Mouse (Mus musculus) liver, postnatal 0 days (tissue): ENCODE measurements around the gene B3galt5. TPM values are rescaled to one million over a fixed set of nuclear protein-coding genes. Genes with fewer than 3 reads are reported as not detected.

Experiments
- ATAC-seq: fragments of 200-750 bp; cut with Nextera tagmentation; 2 replicates; pipeline ENCODE4 v1.8.0; 2017; ENCODE audit warnings: mild to moderate bottlenecking, moderate library complexity
- DNase-seq: peaks from one replicate; pipeline ENCODE4 v3.0.0-alpha.2; 2016
- H3K27ac ChIP-seq: fragments of 300-500 bp; sonication (generic); 2 replicates; pipeline ENCODE4 v1.5.1; 2014; ENCODE audit warnings: antibody characterized with exemption, moderate library complexity, mild to moderate bottlenecking, low read depth
- H3K27me3 ChIP-seq: fragments of 300-500 bp; sonication (generic); 2 replicates; pipeline ENCODE4 v1.6.1; 2014; ENCODE audit warnings: low read length, control low read depth, mixed read lengths; ENCODE audit not compliant: insufficient read depth
- H3K36me3 ChIP-seq: fragments of 300-500 bp; sonication (generic); replicated peaks from 2 replicates; pipeline ENCODE4 v1.6.1; 2014; ENCODE audit warnings: mild to moderate bottlenecking, control low read depth, low read length, moderate library complexity, mixed read lengths; ENCODE audit not compliant: insufficient read depth
- H3K4me1 ChIP-seq: fragments of 300-500 bp; sonication (generic); 2 replicates; pipeline ENCODE4 v1.6.1; 2014; ENCODE audit warnings: antibody characterized with exemption, mild to moderate bottlenecking, control low read depth; ENCODE audit not compliant: insufficient read depth
- H3K4me2 ChIP-seq: fragments of 300-500 bp; sonication (generic); 2 replicates; pipeline ENCODE4 v1.6.1; 2014; ENCODE audit warnings: low read depth, mild to moderate bottlenecking, low read length, moderate library complexity, mixed read lengths
- H3K4me3 ChIP-seq: fragments of 300-500 bp; sonication (generic); 2 replicates; pipeline ENCODE4 v1.5.1; 2014; ENCODE audit warnings: low read depth, low read length
- H3K9ac ChIP-seq: fragments of 300-500 bp; sonication (generic); replicated peaks from 2 replicates; pipeline ENCODE4 v1.6.1; 2014; ENCODE audit warnings: mild to moderate bottlenecking, moderate library complexity
- H3K9me3 ChIP-seq: fragments of 300-500 bp; sonication (generic); 2 replicates; pipeline ENCODE4 v1.6.1; 2016; ENCODE audit warnings: mild to moderate bottlenecking, control low read depth, low read length, mixed read lengths
- CTCF ChIP-seq: sonication (generic); IDR thresholded peaks from 2 replicates; pipeline ENCODE4 v1.5.1; 2016; ENCODE audit warnings: antibody characterized with exemption, low read depth
- EP300 ChIP-seq: IDR thresholded peaks from 2 replicates; pipeline ENCODE4 v1.6.1; 2016; ENCODE audit warnings: antibody characterized with exemption, low read depth, mild to moderate bottlenecking
- WGBS: fragments of 180-500 bp; shearing (Covaris S2); extraction: QIAGEN DNeasy Blood & Tissue Kit; methylation state at CpG from one replicate; pipeline ENCODE4 v1.1.7; 2014; ENCODE audit not compliant: insufficient replicate concordance; 5-methylcytosine and 5-hydroxymethylcytosine counted together
- polyA plus RNA-seq: library from polyadenylated mRNA; unstranded; fragments of >200 nt; fragmentation: Nextera tagmentation; extraction: Ambion mirVana; gene quantifications from 2 replicates; pipeline ENCODE4 v1.2.1, GENCODE M21; 2015

Gene B3galt5
- polyA plus RNA-seq, 1 experiment from 2014 or later: not detected

GRCm38 (mm10) chr16:96298574-96298973, 63.0 kb downstream of the B3galt5 start:
- no peaks in the 10 kb centered on the region for H3K27me3 ChIP-seq
- H3K4me1 ChIP-seq: no peaks in the 10 kb centered on the region
- H3K27ac ChIP-seq: no peak overlapping the region
- ATAC-seq (no peak), DNase-seq (no peak)
- H3K9ac ChIP-seq: no peak overlapping the region
- 54% methylated on average over 3 of the region's 3 CpGs for WGBS
- H3K4me3 ChIP-seq: no peak overlapping the region
- no peaks in the 10 kb centered on the region for H3K9me3 ChIP-seq
- H3K4me2 ChIP-seq: no peak overlapping the region
- TF ChIP-seq EP300: no peak
- no peak for TF ChIP-seq CTCF
- no peaks in the 10 kb centered on the region for H3K36me3 ChIP-seq

- Histone ChIP-seq H3K4me2 (no peak overlapping the region), H3K4me1 (no peaks in the 10 kb centered on the region), H3K27me3 (no peaks in the 10 kb centered on the region), H3K9me3 (no peaks in the 10 kb centered on the region), H3K27ac (no peak overlapping the region), H3K9ac (no peak overlapping the region), H3K36me3 (no peaks in the 10 kb centered on the region), H3K4me3 (no peak overlapping the region)
- DNase-seq (no peak), ATAC-seq (no peak)
- no peak for TF ChIP-seq CTCF
- TF ChIP-seq EP300: no peak
- 66% methylated on average over 4 of the region's 4 CpGs for WGBS
These were observed 67.8 kb downstream of the B3galt5 start for GRCm38 (mm10) chr16:96303356-96303755.

- no peak for ATAC-seq
These were observed 68.8 kb downstream of the B3galt5 start for GRCm38 (mm10) chr16:96304438-96304837.

GRCm38 (mm10) chr16:96306905-96307304, 71.3 kb downstream of the B3galt5 start:
- Histone ChIP-seq H3K9me3 (no peaks in the 10 kb centered on the region), H3K4me2 (no peak overlapping the region), H3K4me3 (no peak overlapping the region), H3K27ac (no peak overlapping the region), H3K27me3 (no peaks in the 10 kb centered on the region), H3K36me3 (no peaks in the 10 kb centered on the region), H3K4me1 (no peaks in the 10 kb centered on the region), H3K9ac (no peak overlapping the region)
- TF ChIP-seq CTCF (no peak), EP300 (no peak)
- no peak for ATAC-seq
- DNase-seq: no peak
- 27% methylated on average over 4 of the region's 4 CpGs for WGBS

More at GRCm38 (mm10) chr16:96304438-96304837, 68.8 kb downstream of the B3galt5 start:
- Histone ChIP-seq H3K4me1 (no peaks in the 10 kb centered on the region), H3K27ac (no peak overlapping the region), H3K27me3 (no peaks in the 10 kb centered on the region), H3K9me3 (no peaks in the 10 kb centered on the region), H3K9ac (no peak overlapping the region), H3K36me3 (no peaks in the 10 kb centered on the region), H3K4me3 (no peak overlapping the region), H3K4me2 (no peak overlapping the region)
- TF ChIP-seq EP300: no peak
- TF ChIP-seq CTCF: no peak
- DNase-seq: no peak

GRCm38 (mm10) chr16:96317803-96318202, 82.2 kb downstream of the B3galt5 start:
- Histone ChIP-seq H3K27me3 (no peaks in the 10 kb centered on the region), H3K27ac (no peak overlapping the region), H3K4me2 (no peak overlapping the region), H3K4me3 (no peak overlapping the region), H3K4me1 (no peaks in the 10 kb centered on the region), H3K9me3 (no peaks in the 10 kb centered on the region), H3K36me3 (no peaks in the 10 kb centered on the region), H3K9ac (no peak overlapping the region)
- ATAC-seq: no peak
- TF ChIP-seq CTCF (no peak), EP300 (no peak)
- no peak for DNase-seq
- 79% methylated on average over 8 of the region's 8 CpGs for WGBS

- no peak for ATAC-seq
These were observed 87.1 kb downstream of the B3galt5 start for GRCm38 (mm10) chr16:96322739-96323138.

GRCm38 (mm10) chr16:96323166-96323565, 87.6 kb downstream of the B3galt5 start:
- no peak overlapping the region for H3K9ac ChIP-seq
- H3K27ac ChIP-seq: no peak overlapping the region
- peaks cover 2% of the 10 kb centered on the region; the same call in 1 of the 2 replicates for H3K4me1 ChIP-seq
- no peaks in the 10 kb centered on the region for H3K36me3 ChIP-seq
- no peak overlapping the region for H3K4me3 ChIP-seq
- no peak for DNase-seq
- 76% methylated on average over 4 of the region's 4 CpGs for WGBS
- TF ChIP-seq EP300 (no peak), CTCF (no peak)
- ATAC-seq: no peak
- no peaks in the 10 kb centered on the region for H3K27me3 ChIP-seq
- H3K9me3 ChIP-seq: no peaks in the 10 kb centered on the region
- H3K4me2 ChIP-seq: no peak overlapping the region

More at GRCm38 (mm10) chr16:96322739-96323138, 87.1 kb downstream of the B3galt5 start:
- Histone ChIP-seq H3K27ac (no peak overlapping the region), H3K9ac (no peak overlapping the region), H3K9me3 (no peaks in the 10 kb centered on the region), H3K4me3 (no peak overlapping the region), H3K27me3 (no peaks in the 10 kb centered on the region), H3K36me3 (no peaks in the 10 kb centered on the region), H3K4me1 (peaks cover 2% of the 10 kb centered on the region; the same call in 1 of the 2 replicates), H3K4me2 (no peak overlapping the region)
- TF ChIP-seq EP300 (no peak), CTCF (no peak)
- no peak for DNase-seq
- 69% methylated on average over 1 of the region's 1 CpGs for WGBS
